Mouse (Mus musculus) olfactory bulb, adult 2 months (tissue): ENCODE results near the gene Thsd7b.

Experiments used
- CTCF ChIP-seq: fragments of 200-500 bp; IDR thresholded peaks from 2 replicates; pipeline ENCODE4 v1.5.1; 2012; ENCODE audit warnings: low read depth, mild to moderate bottlenecking, low read length, moderate library complexity; ENCODE audit not compliant: insufficient read depth
- POLR2A ChIP-seq: fragments of 200-500 bp; IDR thresholded peaks from 2 replicates; pipeline ENCODE4 v1.6.1; 2012; ENCODE audit warnings: mild to moderate bottlenecking, low read depth, low read length, moderate library complexity; ENCODE audit not compliant: insufficient read depth

GRCm38 (mm10) chr1:129538508-129538907 is 265.4 kb downstream of the Thsd7b start:
- TF ChIP-seq CTCF, result no peak
- TF ChIP-seq POLR2A, result no peak
